Mouse (Mus musculus) heart, postnatal 25 days (tissue): ENCODE results near the gene Chmp2a. TPM values are rescaled to one million over a fixed set of nuclear protein-coding genes. Genes with fewer than 3 reads are reported as not detected.

Experiments used
- DNase-seq: peaks from one replicate; pipeline ENCODE4 v3.0.0; 2022; ENCODE audit warnings: low spot score
- intact Hi-C: fragments of 180-260 bp; cut with DNase I; formaldehyde crosslinking; loops from one replicate; pipeline ENCODE4 v1.15.1; 2025
- total RNA-seq, 2 experiments: library from RNA; stranded (reverse); gene quantifications; 2 replicates each; pipeline ENCODE4 v1.2.3; 2021

Gene Chmp2a
- total RNA-seq, 2 experiments from 2014 or later: 120 to 122 TPM

DNA sequence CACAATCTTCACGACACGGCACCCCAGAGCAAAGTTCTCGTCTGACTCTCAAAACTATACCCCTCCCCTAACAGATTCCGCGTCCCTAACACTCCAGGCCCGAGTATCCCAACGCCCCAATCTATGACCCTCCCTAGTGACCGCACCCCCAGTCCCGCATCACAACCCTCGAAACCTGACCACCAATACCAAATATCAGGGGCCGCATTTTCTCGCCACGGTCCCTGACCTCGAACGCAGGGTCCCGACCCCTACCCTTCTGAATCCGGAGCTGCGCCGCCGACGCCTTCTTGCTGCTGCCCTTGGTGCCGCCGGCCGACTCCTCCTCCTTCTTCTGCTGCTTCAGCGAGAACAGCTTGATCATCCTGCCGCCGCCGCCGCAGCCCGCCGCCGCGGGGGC lies 2.8 kb upstream of the Chmp2a start:
- intact Hi-C loops: loop anchor here (10.0 kb wide), 1 partner anchor 563 kb away; the partner anchor contains the start of gene Zfp606
- no peak for DNase-seq

DNA sequence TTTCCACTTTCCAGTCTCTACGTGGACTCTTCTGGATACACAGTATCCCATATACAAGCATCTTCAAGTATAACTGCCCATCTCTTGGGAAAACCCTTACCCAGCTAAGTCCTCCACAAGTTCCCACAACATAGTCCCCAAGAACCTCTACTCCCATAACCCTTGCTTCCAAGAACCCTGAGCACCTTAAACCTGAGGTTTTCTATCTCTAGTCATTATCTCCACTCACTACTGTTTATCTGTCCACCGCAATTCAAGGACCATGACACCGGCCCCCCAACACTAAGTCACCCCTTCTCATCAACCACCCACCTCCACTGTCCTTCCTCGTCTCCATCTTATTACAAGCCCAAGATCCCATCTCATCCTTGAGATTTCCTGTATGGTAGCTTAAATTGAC lies 2.2 kb upstream of the Chmp2a start:
- no peak for DNase-seq
- intact Hi-C loops: loop anchor here (10.0 kb wide), 1 partner anchor 562 kb away; the partner anchor contains the start of gene Zfp606

- intact Hi-C loops: loop anchor here (2.0 to 10.0 kb wide), 2 partner anchors 19 to 561 kb away; partner anchors contain the start of genes Mzf1 and Zfp606
Measured at GRCm38 (mm10) chr7:13035211-13035855, 726 bp upstream of the Chmp2a start.

DNA sequence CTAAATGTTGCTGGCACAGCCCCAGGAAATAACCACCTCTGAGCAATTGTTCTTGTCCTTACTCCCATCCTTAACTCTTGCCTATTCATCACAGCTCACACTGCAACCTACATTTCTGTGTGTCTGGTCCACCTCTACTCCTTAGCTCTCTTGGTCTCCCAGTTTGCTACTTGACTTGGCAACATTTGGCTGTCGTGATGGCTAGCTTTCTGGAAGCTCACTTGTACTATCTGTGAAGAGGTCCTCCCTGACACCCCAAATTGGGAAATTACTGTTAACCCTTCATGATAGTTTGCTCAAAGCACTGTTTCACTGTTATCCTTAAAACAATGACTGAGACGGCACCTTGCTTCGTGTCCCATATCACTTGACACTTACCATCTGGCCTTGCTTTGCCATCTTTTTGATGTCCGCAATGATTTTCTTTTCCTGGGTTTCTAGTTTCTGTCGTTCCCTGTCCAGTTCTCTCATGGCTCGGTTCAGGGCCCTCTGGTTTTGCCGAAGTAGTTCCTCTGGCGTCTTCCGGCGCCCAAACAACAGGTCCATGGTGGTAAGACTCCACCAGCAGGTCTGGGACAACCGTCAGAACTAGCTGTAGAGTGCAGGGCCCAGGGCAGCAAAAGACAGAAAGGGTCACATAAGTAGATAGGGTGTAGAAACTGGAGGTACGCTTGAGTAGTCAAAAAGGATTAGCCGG lies 1.0 kb downstream of the Chmp2a start:
- DNase-seq: no peak

More at GRCm38 (mm10) chr7:13035211-13035855, 726 bp upstream of the Chmp2a start:
- DNase-seq: no peak

GRCm38 (mm10) chr7:13032541-13032940 lies 2.1 kb downstream of the Chmp2a start:
- intact Hi-C loops: loop anchor here (10.0 kb wide), 1 partner anchor 558 kb away; the partner anchor contains the start of gene Zfp606
- no peak for DNase-seq

More for the DNA sequence above, 1.0 kb downstream of the Chmp2a start:
- intact Hi-C loops: loop anchor here (2.0 to 10.0 kb wide), 2 partner anchors 21 to 559 kb away; partner anchors contain the start of genes Mzf1 and Zfp606

GRCm38 (mm10) chr7:13031983-13032382 lies 2.6 kb downstream of the Chmp2a start:
- DNase-seq: no peak
- intact Hi-C loops: loop anchor here (10.0 kb wide), 1 partner anchor 557 kb away; the partner anchor contains the start of gene Zfp606

DNA sequence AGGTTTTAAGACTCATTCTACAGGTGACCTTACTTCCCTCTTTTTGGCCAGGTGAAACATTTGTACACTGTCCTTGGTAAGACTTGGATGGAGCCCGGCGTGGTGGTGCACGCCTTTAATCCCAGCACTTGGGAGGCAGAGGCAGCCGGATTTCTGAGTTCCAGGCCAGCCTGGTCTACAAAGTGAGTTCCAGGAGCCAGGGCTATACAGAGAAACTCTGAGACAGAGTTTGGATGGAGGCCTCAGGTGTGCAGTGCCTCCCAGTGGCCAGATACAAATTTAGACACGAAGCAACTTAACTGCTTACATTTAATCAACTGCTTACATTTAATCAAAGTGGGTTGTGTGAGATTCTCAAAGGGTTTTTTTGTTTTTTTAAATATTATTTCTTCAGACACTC lies 3.5 kb downstream of the Chmp2a start:
- no peak for DNase-seq
- intact Hi-C loops: loop anchor here (10.0 kb wide), 1 partner anchor 556 kb away; the partner anchor contains the start of gene Zfp606

DNA sequence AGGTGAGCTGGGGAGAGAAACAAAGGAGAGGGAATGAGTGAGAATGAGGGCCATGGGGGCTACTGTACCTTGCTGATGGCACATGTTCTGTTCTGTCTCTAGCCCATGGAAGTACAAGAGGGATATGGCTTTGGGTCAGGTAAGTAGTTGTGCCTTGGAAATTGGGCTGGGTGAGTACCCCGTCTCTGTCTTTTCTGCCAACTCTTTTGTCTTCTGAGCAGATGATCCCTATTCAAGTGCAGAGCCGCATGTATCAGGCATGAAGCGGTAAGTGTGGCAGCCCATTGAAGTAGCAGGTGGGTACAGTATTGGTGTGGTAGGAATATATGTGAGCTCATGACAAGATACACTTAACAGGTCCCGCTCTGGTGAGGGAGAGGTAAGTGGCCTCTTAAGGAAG lies 5.6 kb downstream of the Chmp2a start:
- no peak for DNase-seq
- intact Hi-C loops: no loop called here

DNA sequence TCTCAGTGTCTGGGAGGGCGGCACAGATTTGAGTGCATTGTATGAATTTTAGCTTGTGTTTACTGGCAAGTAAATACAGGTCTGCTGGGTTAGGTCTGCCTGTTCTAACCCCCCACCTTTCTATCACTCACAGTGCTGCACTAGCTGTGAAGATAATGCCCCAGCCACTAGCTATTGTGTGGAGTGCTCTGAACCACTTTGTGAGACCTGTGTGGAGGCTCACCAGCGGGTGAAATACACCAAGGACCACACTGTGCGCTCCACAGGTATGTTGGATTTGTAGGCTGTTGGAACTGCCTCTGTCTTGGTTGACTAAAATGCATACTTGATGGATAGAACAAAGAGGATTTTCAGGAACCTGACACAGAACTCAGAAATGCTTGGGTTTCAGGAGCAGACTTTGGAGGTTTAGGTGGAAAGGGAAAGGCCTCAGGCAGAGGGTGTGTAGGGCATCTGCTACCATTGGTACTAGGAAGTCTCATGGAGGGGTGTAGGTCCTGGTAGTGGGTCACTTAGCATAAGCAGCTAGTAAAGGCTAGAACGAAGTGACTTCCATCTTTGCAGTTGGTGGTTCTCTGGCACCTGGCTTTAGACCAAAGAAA lies 9.0 kb downstream of the Chmp2a start:
- DNase-seq: no peak
- intact Hi-C loops: no loop called here

DNA sequence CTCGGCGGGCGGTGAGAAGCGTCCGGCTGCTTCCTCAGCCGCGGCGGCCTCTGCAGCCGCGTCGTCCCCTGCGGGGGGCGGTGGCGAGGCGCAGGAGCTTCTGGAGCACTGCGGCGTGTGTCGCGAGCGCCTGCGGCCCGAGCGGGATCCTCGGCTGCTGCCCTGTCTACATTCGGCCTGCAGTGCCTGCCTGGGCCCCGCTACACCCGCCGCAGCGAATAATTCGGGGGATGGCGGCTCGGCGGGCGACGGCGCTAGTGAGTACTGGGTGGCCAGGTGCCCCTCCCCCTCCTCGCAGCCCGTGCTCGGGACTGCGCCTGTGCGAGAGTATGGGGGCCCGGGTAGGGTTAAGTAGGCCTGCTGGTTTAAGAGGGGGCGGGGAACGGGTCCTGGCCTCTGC lies 9.8 kb downstream of the Chmp2a start:
- DNase-seq: peak; percentile 35
- intact Hi-C loops: no loop called here

DNA sequence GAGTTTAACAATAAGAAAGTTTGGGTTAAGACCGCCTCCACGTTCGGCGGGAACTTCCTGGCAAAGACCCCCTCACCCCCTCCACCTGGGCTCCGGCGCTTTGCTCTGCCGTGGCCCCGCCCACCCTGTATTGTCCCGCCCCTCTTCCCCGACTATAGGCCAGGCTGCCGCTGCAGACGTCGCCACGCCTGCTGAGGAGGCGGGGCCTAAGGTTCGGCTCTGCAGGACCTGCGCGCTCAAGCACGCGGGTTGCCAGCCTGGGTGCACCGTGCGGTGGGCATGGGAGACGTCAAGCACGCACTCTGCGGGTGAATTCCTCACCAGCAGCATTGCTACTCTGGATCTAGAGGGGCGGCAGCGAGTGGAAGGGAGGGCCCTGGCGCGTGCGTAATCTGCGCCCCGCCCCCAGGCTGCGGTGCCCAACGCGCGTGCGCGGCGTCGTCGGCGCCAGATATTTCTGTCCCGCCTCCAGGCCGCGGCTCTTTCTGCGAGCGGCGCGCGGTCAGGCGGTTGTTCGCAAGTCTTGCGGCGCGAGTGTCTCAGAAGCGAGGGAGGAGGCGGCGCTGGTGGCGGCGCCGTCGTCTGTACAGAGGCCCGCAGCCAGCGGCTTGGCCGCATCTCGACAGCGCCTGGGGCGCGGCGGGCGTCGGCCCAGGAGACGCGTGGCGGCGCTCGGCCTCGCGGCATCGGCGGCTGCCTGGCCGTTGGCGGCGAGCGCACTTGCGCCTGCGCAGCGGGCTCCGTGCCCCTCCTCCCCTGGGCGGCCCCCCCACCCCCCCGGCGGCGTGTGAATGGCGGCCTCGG lies 10.5 kb downstream of the Chmp2a start:
- DNase-seq: peak; percentile 84
- intact Hi-C loops: no loop called here

DNA sequence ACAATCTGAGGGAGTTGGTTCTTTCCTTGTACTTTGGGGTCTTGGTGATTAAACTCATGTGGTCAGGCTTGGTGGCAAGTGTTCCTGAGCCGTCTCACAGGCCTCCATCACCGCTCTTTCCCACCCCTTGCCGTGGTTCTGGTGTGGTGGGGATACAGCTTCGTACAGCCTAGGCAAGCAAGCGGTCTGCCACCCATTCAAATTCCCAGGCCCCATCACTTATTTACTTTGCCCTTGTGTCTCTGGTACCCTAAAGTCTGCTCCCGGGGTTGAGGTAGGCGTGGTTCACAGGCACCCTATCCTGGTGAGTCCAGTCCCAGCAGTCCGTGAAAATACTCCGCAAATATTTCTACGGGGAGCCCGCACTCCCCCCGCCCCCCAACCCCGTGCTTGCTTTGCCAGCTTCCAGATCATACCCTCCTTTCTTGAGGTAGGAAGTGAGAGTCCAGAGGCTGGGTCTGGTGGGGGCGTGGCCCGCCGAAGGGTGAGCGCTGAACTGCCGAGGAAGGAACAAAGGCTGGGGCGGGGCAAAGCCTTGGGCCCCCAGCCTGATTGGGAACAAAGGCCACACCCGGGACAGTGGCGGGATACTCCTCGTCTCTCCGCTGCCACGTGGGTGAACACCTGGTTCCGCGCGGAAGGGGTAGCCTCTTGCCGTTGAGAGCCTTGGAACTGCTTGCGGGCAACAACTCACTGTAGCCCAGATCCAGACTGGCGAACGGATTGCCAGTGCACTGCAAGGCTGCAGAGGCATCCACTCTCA lies 11.7 kb downstream of the Chmp2a start:
- intact Hi-C loops: no loop called here
- peak; percentile 54 for DNase-seq

GRCm38 (mm10) chr7:13015217-13015616 lies 19.4 kb downstream of the Chmp2a start:
- intact Hi-C loops: no loop called here
- DNase-seq: no peak

- intact Hi-C loops: no loop called here
- DNase-seq: no peak
Measured at GRCm38 (mm10) chr7:13014275-13014839, 20.2 kb downstream of the Chmp2a start.

- intact Hi-C loops: no loop called here
- no peak for DNase-seq
Measured at GRCm38 (mm10) chr7:13013671-13014070, 20.9 kb downstream of the Chmp2a start.

DNA sequence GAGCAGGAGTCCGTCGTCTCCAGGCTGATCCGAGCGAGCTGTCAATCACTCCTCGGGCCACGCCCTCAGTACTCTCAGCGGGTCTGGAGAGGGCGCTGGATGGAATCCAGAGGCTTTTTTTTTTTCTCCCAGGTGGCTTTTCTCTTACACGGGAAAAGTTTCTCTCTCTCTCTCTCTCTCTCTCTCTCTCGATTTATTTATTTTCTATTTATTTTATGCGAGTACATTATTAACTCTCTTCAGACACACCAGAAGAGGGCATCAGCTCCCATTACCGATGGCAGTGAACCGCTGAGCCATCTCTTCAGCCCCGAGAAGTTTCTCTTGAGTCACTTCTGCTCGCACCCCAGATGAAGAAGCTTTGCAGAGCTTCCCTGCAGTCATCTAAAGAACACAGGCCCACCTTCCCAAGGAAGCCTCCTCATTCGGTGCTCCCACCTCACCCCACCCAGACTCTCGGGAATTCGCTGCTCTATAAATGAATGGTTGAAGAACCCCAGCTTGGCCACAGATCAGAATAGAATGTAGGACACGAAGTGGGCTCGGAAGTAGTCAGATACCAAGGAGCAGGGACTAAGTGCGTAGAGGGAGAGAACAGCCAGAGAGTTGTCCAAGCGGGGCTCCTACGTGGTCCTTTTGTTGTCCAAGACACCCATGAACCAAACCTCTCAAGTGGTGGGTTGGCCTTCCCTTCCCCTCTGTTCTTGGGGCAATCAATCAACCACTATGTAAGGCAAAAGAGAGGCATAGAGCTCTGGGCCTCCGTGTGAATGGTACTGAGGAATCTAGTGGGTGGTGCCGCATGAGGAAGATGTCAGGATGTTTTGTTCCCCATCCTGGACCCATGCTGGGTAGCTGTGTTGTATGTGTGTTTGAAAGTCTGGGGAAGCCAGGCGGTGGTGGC lies 24.4 kb downstream of the Chmp2a start, which contains the start of gene Zbtb45:
TSS of gene Zbtb45 (minus strand) at position 30 of the 904 bp plus-strand sequence.
- intact Hi-C loops: no loop called here
- no peak for DNase-seq

DNA sequence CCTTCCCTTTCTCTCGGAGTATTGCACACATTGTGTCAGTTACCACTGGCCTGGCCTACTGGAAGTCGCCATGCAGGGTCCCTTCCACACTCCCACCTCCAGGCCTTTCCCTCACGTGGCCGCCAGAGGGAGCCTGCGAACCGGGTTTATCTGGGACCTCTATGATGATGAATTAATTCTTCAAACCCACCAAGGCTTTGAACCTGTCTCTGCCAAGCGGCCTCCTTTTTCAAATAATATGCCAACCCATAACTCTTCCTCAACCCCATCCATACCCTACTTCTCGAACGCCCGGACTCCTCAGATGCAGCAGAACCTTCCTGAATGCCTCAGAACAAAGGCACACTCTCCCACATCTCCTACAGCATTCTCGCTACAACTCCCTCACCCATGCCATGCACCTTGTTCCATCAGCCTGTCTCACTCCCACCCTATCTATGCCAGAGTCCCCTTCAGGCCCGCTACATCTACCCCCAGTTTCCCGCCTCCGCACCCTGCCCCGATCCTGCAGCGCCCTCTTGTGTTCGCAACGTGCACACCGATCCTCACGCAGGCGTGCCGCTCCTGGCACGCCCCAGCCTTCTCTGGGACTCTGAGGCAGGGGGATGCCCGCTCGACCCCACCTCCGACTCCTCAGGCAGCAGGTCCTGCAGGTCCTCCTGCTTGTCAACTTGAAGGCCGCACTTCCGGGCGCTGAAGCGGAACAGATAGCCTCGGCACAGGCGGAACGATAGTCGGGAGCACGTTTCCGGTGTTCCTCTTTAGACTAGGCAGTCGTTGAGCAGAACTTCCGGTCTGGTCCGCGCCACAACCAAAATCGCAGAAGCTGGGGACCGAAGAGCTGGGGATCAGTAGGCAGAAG lies 25.2 kb downstream of the Chmp2a start:
- intact Hi-C loops: loop anchor here (1.0 to 2.0 kb wide), 2 partner anchors 37 to 101 kb away; no protein-coding TSS in a partner anchor

More for the DNA sequence above, 25.2 kb downstream of the Chmp2a start:
- DNase-seq: peak; percentile 84
